Mouse (Mus musculus) kidney, adult 2 months (tissue): ENCODE measurements around the gene Ilkap.

Source experiments
- CTCF ChIP-seq: fragments of 200-500 bp; conservative IDR thresholded peaks from 2 replicates; pipeline ENCODE4 v1.5.1; 2011; ENCODE audit warnings: low read depth, mild to moderate bottlenecking, control low read depth, low read length, moderate library complexity, mixed read lengths; ENCODE audit not compliant: insufficient read depth, insufficient read length
- POLR2A ChIP-seq: fragments of 200-500 bp; IDR thresholded peaks from one replicate; pipeline ENCODE4 v1.6.1; 2011; ENCODE audit warnings: low read depth, low read length, control low read depth

DNA sequence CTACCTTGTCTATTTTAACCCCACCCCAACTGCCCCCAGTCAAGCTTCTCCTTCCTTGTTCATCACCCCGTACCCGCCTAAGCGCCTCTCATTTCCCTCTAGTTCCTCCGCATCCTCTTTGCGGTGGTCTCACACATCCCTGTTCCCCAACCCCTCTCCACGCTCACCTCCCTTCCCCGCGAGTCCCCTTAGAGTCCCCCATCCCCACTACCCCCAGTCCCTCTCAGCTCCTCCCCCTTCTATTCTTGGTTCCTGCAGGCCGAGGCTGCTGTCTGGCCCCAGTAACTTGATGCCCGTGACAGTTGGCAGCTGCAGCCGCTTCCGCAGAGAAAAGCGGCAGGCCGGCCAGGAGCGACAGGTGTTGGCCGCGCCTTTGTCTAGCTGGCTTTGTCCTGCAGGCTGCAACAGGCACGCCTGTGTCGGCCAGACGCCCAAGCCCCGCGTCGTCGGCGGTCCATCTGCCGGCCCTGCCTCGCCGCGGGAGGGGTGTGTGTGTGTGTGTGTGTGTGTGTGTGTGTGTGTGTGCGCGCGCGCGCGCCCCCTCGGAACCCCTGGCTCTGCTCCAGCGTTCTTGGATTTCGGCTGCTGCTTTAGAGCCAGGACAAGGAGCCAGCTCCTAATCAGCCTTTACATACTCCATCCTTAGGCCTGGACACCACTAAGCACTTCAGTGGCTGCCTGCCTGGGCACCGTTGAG lies 15.4 kb upstream of the Ilkap start, which contains the start of gene Hes6:
- TF ChIP-seq POLR2A (no peak), CTCF (no peak)
